Mouse (Mus musculus): Measurements from ENCODE around the gene Dhrs9. TPM values are rescaled to one million over a fixed set of nuclear protein-coding genes. Genes with fewer than 3 reads are reported as not detected.

Dhrs9 gene
- polyA plus RNA-seq (2012; rRNA removed): 1.9 and 3.1 TPM in 2 replicates

DNA sequence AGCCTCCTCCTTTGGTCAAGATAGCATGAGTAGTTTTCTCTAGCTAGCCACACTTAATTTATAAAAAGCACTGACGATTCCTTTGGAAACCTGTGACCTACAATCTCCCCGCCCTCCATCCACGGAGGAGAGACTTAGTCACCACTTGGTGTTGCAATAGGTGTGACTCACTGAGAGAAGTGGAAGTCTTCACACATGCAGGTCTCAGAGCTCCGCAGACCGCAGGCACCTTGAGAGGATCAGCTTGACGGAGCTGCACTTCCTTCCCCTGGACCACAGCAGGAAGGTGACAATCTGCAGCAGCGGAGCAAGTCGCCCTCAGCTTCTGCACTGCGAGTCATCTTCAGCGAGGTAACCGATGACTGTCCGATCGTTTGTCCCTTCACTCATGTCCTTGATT lies at the start of gene Dhrs9:
TSS of gene Dhrs9 (plus strand) at position 165 of the 400 bp plus-strand sequence.

DNA sequence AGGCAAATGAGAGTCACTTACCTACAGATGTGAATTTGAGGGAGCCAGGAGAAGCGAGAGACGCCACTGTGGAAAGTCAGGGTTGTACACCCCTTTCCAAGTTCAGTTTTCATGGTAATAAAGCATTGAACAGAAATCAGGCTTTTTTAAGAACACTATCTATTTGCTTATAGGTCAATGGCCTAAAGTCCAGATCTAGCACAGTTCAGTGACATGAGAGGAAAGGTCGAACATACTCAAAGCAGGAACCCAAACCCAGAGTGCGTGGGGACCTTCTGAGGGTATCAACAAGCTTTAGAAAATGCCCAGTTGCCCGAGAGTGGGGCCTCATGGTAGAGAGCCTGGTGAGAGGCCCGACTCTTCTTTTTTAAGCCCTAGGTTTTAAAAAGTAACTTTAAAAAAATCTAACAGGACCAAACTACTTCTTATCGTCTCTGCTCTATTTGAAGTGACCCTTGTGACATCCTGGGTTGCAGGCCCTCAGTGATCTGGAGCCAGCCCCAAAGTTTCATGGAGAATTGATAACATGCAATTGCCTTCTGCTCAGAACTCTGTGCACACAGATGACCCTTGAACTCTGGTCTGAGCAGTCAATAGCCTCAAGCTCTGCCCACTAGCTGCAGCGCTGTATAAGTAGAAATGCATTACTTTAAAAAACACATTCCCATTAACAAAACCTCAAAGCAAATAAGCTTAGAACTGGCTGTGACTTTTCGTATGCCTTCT lies 37.6 kb upstream of the Dhrs9 start, which contains the start of gene Abcb11:
TSS of gene Abcb11 (minus strand) at position 121 of the 726 bp plus-strand sequence.

Other genes with a start within 250 kb of the Dhrs9 start
- 0.42 and 0.56 TPM in 2 replicates for gene Nostrin, start 244.6 kb upstream of the Dhrs9 start, polyA plus RNA-seq (2012; rRNA removed)
- gene Spc25, start 174.3 kb upstream of the Dhrs9 start, polyA plus RNA-seq (2012; rRNA removed): 1.1 and 1.3 TPM in 2 replicates
- 0.26 and 0.45 TPM in 2 replicates for gene G6pc2, start 169.4 kb upstream of the Dhrs9 start, polyA plus RNA-seq (2012; rRNA removed)
- gene Abcb11, start 37.8 kb upstream of the Dhrs9 start, polyA plus RNA-seq (2012; rRNA removed): 0.18 and 0.27 TPM in 2 replicates
- 2.1 and 2.8 TPM in 2 replicates for gene Lrp2, start 205.6 kb downstream of the Dhrs9 start, polyA plus RNA-seq (2012; rRNA removed)